Mouse (Mus musculus): ENCODE results near the gene Hcn4. TPM values are rescaled to one million over a fixed set of nuclear protein-coding genes. Genes with fewer than 3 reads are reported as not detected.

Hcn4 gene
- polyA plus RNA-seq, 1 experiment = 20.3 TPM

GRCm38 (mm10) chr9:58889782-58890448 is 66.7 kb downstream of the Hcn4 start:
- DNase-seq (ENCODE audit: low read depth) = no peak
- TF ChIP-seq CTCF (IDR thresholded peaks at IDR 0.05; ENCODE audit: borderline replicate concordance, extremely low read depth, insufficient read depth, insufficient read length) (no peak), POLR2A (IDR thresholded peaks at IDR 0.05; ENCODE audit: borderline replicate concordance, extremely low read depth, insufficient read depth, insufficient read length, poor library complexity, severe bottlenecking) (no peak)

DNA sequence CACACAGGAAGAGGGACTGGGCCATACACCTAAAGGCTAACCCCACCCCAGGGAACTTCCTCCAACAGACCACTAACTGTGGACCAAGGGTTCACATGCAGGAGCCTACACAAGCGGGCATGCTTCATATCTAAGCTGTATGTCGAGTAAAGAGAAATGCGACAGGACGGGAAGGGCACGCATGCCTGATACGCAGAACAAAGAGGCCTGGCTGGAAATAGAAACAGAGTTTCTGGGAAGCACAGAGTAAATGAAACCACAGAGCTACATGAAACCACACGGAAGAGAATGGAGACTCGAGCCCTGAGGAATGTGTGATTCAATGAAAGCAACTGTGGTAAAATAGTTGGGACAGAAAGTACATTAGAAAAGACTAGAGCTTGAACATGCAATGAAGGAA is 67.7 kb downstream of the Hcn4 start:
- no peak for TF ChIP-seq POLR2A (IDR thresholded peaks at IDR 0.05; ENCODE audit: borderline replicate concordance, extremely low read depth, insufficient read depth, insufficient read length, poor library complexity, severe bottlenecking)
- no peak for TF ChIP-seq CTCF (IDR thresholded peaks at IDR 0.05; ENCODE audit: borderline replicate concordance, extremely low read depth, insufficient read depth, insufficient read length)
- DNase-seq (ENCODE audit: low read depth) = no peak

GRCm38 (mm10) chr9:58891840-58892640 is 68.8 kb downstream of the Hcn4 start:
- DNase-seq (ENCODE audit: low read depth) = no peak
- no peak for TF ChIP-seq CTCF (IDR thresholded peaks at IDR 0.05; ENCODE audit: borderline replicate concordance, extremely low read depth, insufficient read depth, insufficient read length)
- no peak for TF ChIP-seq POLR2A (IDR thresholded peaks at IDR 0.05; ENCODE audit: borderline replicate concordance, extremely low read depth, insufficient read depth, insufficient read length, poor library complexity, severe bottlenecking)

GRCm38 (mm10) chr9:58899602-58900001 is 76.4 kb downstream of the Hcn4 start:
- TF ChIP-seq POLR2A (IDR thresholded peaks at IDR 0.05; ENCODE audit: borderline replicate concordance, extremely low read depth, insufficient read depth, insufficient read length, poor library complexity, severe bottlenecking) (no peak), CTCF (IDR thresholded peaks at IDR 0.05; ENCODE audit: borderline replicate concordance, extremely low read depth, insufficient read depth, insufficient read length) (no peak)
- DNase-seq (ENCODE audit: low read depth) = no peak

DNA sequence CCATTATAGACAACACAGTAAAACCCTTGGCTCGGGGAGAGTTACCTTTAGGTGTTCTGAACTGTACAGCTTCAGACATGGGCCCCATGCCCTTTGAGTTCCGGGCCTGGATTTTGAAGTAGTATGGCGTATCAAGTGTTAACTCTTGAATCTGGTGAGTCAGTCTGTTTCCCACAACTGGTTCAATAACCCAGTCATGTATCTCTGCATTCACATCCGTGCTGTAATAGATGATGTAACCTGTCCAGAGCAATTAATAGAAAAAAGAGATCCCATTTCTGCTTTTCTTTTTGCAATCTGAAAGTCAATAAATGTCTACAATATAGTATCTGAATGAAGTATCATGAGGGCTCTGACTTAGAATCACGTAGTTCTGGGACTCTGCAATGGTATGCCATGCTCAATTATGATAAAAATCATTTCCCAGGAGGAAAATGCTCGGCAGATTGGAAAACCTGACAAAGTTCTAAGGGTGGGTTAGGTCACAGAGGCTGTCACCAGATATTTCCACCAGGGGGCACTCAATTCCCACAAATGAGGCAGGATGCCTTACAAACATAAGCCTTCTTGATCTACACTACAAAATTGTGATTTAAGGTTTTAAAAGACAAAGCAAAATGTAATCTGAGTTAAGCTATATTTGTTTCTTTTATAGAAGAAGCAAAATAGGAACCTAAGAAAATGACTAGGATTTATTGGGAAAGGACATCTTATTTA is 79.8 kb downstream of the Hcn4 start:
- DNase-seq (ENCODE audit: low read depth) = peak; percentile 79
- peak; percentile 77; the same call in 1 of the 2 replicates for TF ChIP-seq CTCF (IDR thresholded peaks at IDR 0.05; ENCODE audit: borderline replicate concordance, extremely low read depth, insufficient read depth, insufficient read length)
- TF ChIP-seq POLR2A (IDR thresholded peaks at IDR 0.05; ENCODE audit: borderline replicate concordance, extremely low read depth, insufficient read depth, insufficient read length, poor library complexity, severe bottlenecking) = no peak

Other genes starting within 250 kb of the Hcn4 start
- gene Nptn, start 241.2 kb upstream of the Hcn4 start, polyA plus RNA-seq (2012; rRNA removed) = 342 and 371 TPM in 2 replicates
- 0.59 and 0.60 TPM in 2 replicates for gene Rec114, start 79.4 kb upstream of the Hcn4 start, polyA plus RNA-seq (2012; rRNA removed)
- gene Neo1, start 213.0 kb downstream of the Hcn4 start, polyA plus RNA-seq (2012; rRNA removed) = 74.4 and 98.3 TPM in 2 replicates

Measured in brain, embryonic 14.5 days (tissue).